ENCODE assay signal across 8 mouse cellular contexts in the genomic region with DNA sequence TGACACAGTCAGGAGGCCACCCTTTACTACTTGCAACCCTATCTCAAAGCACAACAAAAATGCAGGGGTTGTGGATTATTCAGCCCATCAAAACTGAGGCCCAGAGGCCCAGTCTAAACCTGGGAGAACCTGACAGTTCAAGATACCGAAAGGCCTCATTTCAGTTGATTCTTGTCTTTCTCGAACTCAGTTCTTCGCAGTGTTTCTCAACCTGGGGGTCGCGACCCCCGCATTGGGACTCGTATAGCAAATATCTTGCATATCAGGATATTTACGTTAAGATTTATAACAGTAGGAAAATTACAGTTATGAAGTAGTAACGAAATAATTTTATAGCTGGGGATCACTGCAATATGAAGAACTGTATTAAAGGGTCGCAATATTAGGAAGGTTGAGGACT. TPM values are rescaled to one million over a fixed set of nuclear protein-coding genes. Genes with fewer than 3 reads are reported as not detected.
A peak's percentile ranks its signal among the peaks of the same experiment; 100 is the strongest.
DNase-seq lines count a peak whose midpoint lies in the region; ATAC-seq lines count a peak whose summit lies in the region.

No protein-coding gene starts in this region.

- no peak for DNase-seq in lung, postnatal 10 days
- peak; percentile 70 for DNase-seq in embryo, embryonic 11 days
- peak; percentile 70 for DNase-seq in intestine, embryonic 14.5 days (ENCODE audit: low spot score)
- DNase-seq in gastrocnemius, adult 18-20 months (ENCODE audit: low spot score), result no peak
- no peak for DNase-seq in thymus, adult 18-20 months
- no peak for DNase-seq in adrenal gland, adult 2 months

- H3K27me3 ChIP-seq in lung, embryonic 15.5 days, result no peaks in the 10 kb centered on the region
- H3K27me3 ChIP-seq in intestine, embryonic 14.5 days (replicated peaks; ENCODE audit: control insufficient read depth, insufficient read depth, low read length), result no peaks in the 10 kb centered on the region
- no peaks in the 10 kb centered on the region for H3K27me3 ChIP-seq in neural tube, embryonic 12.5 days (replicated peaks)

- peaks cover 17% of the 10 kb centered on the region for H3K4me1 ChIP-seq in lung, embryonic 15.5 days
- H3K4me1 ChIP-seq in intestine, embryonic 14.5 days (replicated peaks; ENCODE audit: control insufficient read depth, insufficient read depth, low read length), result 0 out of 2 replicates have a peak, but pooled peaks cover 8% of the 10 kb centered on the region
- peaks cover 5% of the 10 kb centered on the region; the same call in 1 of the 2 replicates for H3K4me1 ChIP-seq in neural tube, embryonic 12.5 days

- H3K4me3 ChIP-seq in lung, embryonic 15.5 days, result peak overlapping the region; percentile 40
- H3K4me3 ChIP-seq in intestine, embryonic 14.5 days (ENCODE audit: low read depth, low read length), result peak overlapping the region; percentile 47
- peak overlapping the region; percentile 29 for H3K4me3 ChIP-seq in neural tube, embryonic 12.5 days

- H3K9ac ChIP-seq in lung, embryonic 15.5 days, result peak overlapping the region; percentile 24
- H3K9ac ChIP-seq in intestine, embryonic 14.5 days (ENCODE audit: low read length), result no peak overlapping the region
- H3K9ac ChIP-seq in neural tube, embryonic 12.5 days, result no peak overlapping the region

- H3K4me2 ChIP-seq in lung, embryonic 15.5 days, result peak overlapping the region; percentile 52
- peak overlapping the region; percentile 62 for H3K4me2 ChIP-seq in intestine, embryonic 14.5 days (ENCODE audit: low read length)
- H3K4me2 ChIP-seq in neural tube, embryonic 12.5 days (replicated peaks), result peak overlapping the region; percentile 54

- H3K9me3 ChIP-seq in lung, embryonic 15.5 days, result no peaks in the 10 kb centered on the region
- H3K9me3 ChIP-seq in intestine, embryonic 14.5 days (ENCODE audit: control insufficient read depth, low read length), result no peaks in the 10 kb centered on the region
- no peaks in the 10 kb centered on the region for H3K9me3 ChIP-seq in neural tube, embryonic 12.5 days

- under 1% methylated on average over 10 of the region's 10 CpGs for WGBS in lung, embryonic 15.5 days
- 2% methylated on average over 10 of the region's 10 CpGs for WGBS in intestine, embryonic 14.5 days
- 2% methylated on average over 10 of the region's 10 CpGs for WGBS in neural tube, embryonic 12.5 days

- H3K27ac ChIP-seq in lung, embryonic 15.5 days, result no peak overlapping the region
- H3K27ac ChIP-seq in intestine, embryonic 14.5 days (ENCODE audit: low read depth), result no peak overlapping the region
- H3K27ac ChIP-seq in neural tube, embryonic 12.5 days, result no peak overlapping the region

- no peak for ATAC-seq in lung, embryonic 15.5 days (ENCODE audit: borderline replicate concordance, extremely low read depth, low FRiP score, low TSS enrichment)
- no peak for ATAC-seq in intestine, embryonic 14.5 days (replicated peaks; ENCODE audit: low FRiP score, low TSS enrichment, low read depth)
- no peak for ATAC-seq in neural tube, embryonic 12.5 days (ENCODE audit: low FRiP score, low read depth)

- no peaks in the 10 kb centered on the region for H3K36me3 ChIP-seq in lung, embryonic 15.5 days
- no peaks in the 10 kb centered on the region for H3K36me3 ChIP-seq in intestine, embryonic 14.5 days (ENCODE audit: control insufficient read depth, insufficient read depth, low read length)
- no peaks in the 10 kb centered on the region for H3K36me3 ChIP-seq in neural tube, embryonic 12.5 days

RNA-seq across cellular contexts. Expression of a gene that starts 4.9 kb away (rescaled TPM):
- polyA plus RNA-seq in lung, embryonic 15.5 days (2015; fragmentation: Nextera tagmentation; extraction: Ambion mirVana), result 6.9 and 8.1 TPM in 2 replicates
- 6.5 and 6.9 TPM in 2 replicates for polyA plus RNA-seq in intestine, embryonic 14.5 days (2014; fragmentation: Nextera tagmentation; extraction: Ambion mirVana)
- 4.6 and 6.6 TPM in 2 replicates for polyA plus RNA-seq in neural tube, embryonic 12.5 days (2016; fragmentation: Nextera tagmentation; extraction: Ambion mirVana)
- 100 to 1,000 TPM; 149 to 163 TPM for total RNA-seq in gastrocnemius, adult 18-20 months (2021)
- total RNA-seq in adrenal gland, adult 2 months (2021), result 100 to 1,000 TPM; 338 to 400 TPM
- polyA plus RNA-seq in adrenal gland, adult 2 months (2012; rRNA removed), result 20.2 and 33.8 TPM in 2 replicates

RNA-seq across cellular contexts. Expression of a gene that starts 7.8 kb away (rescaled TPM):
- polyA plus RNA-seq in lung, embryonic 15.5 days (2015; fragmentation: Nextera tagmentation; extraction: Ambion mirVana), result 6.2 and 8.4 TPM in 2 replicates
- polyA plus RNA-seq in intestine, embryonic 14.5 days (2014; fragmentation: Nextera tagmentation; extraction: Ambion mirVana), result 12.1 and 15.7 TPM in 2 replicates
- polyA plus RNA-seq in neural tube, embryonic 12.5 days (2016; fragmentation: Nextera tagmentation; extraction: Ambion mirVana), result 2.7 and 5.6 TPM in 2 replicates
- total RNA-seq in gastrocnemius, adult 18-20 months (2021), result 1 to 10 TPM in 1 of 2 experiments, under 1 TPM in 1; 0.73 to 1.9 TPM
- 10 to 100 TPM; 17.9 to 20.0 TPM for total RNA-seq in adrenal gland, adult 2 months (2021)
- 24.9 and 66.0 TPM in 2 replicates for polyA plus RNA-seq in adrenal gland, adult 2 months (2012; rRNA removed)

RNA-seq across cellular contexts. Expression of a gene that starts 9.3 kb away (rescaled TPM):
- polyA plus RNA-seq in lung, embryonic 15.5 days (2015; fragmentation: Nextera tagmentation; extraction: Ambion mirVana), result 9.5 and 10.8 TPM in 2 replicates
- 6.1 and 8.1 TPM in 2 replicates for polyA plus RNA-seq in intestine, embryonic 14.5 days (2014; fragmentation: Nextera tagmentation; extraction: Ambion mirVana)
- 3.0 and 5.4 TPM in 2 replicates for polyA plus RNA-seq in neural tube, embryonic 12.5 days (2016; fragmentation: Nextera tagmentation; extraction: Ambion mirVana)
- under 1 TPM; 0.55 to 0.57 TPM for total RNA-seq in gastrocnemius, adult 18-20 months (2021)
- 1 to 10 TPM; 2.2 to 7.1 TPM for total RNA-seq in adrenal gland, adult 2 months (2021)
- polyA plus RNA-seq in adrenal gland, adult 2 months (2012; rRNA removed), result 3.2 and 3.5 TPM in 2 replicates

RNA-seq across cellular contexts. Expression of a gene that starts 17.3 kb away (rescaled TPM):
- polyA plus RNA-seq in lung, embryonic 15.5 days (2015; fragmentation: Nextera tagmentation; extraction: Ambion mirVana), result 1.4 TPM in 2 replicates
- polyA plus RNA-seq in intestine, embryonic 14.5 days (2014; fragmentation: Nextera tagmentation; extraction: Ambion mirVana), result 0.47 and 1.1 TPM in 2 replicates
- 0.63 TPM in 2 replicates for polyA plus RNA-seq in neural tube, embryonic 12.5 days (2016; fragmentation: Nextera tagmentation; extraction: Ambion mirVana)
- total RNA-seq in gastrocnemius, adult 18-20 months (2021), result 1 to 10 TPM; 1.0 to 1.1 TPM
- 1 to 10 TPM; 3.0 to 3.2 TPM for total RNA-seq in adrenal gland, adult 2 months (2021)
- 1.2 and 1.5 TPM in 2 replicates for polyA plus RNA-seq in adrenal gland, adult 2 months (2012; rRNA removed)

RNA-seq across cellular contexts. Expression of a gene that starts 18.0 kb away (rescaled TPM):
- polyA plus RNA-seq in lung, embryonic 15.5 days (2015; fragmentation: Nextera tagmentation; extraction: Ambion mirVana), result 0.75 and 1.5 TPM in 2 replicates
- polyA plus RNA-seq in intestine, embryonic 14.5 days (2014; fragmentation: Nextera tagmentation; extraction: Ambion mirVana), result 1.1 and 1.2 TPM in 2 replicates
- 0.60 and 0.63 TPM in 2 replicates for polyA plus RNA-seq in neural tube, embryonic 12.5 days (2016; fragmentation: Nextera tagmentation; extraction: Ambion mirVana)
- 1 to 10 TPM; 3.0 to 4.8 TPM for total RNA-seq in gastrocnemius, adult 18-20 months (2021)
- total RNA-seq in adrenal gland, adult 2 months (2021), result 10 to 100 TPM; 16.8 to 18.0 TPM
- 3.0 and 3.1 TPM in 2 replicates for polyA plus RNA-seq in adrenal gland, adult 2 months (2012; rRNA removed)

Comparison
In these comparisons a context has a peak if more than half of its experiments do, and no peak if none do; other contexts are left out.
1. DNase-seq: peak in embryo, embryonic 11 days (single experiment) and intestine, embryonic 14.5 days (single experiment); none in lung, postnatal 10 days (single experiment), gastrocnemius, adult 18-20 months (single experiment), thymus, adult 18-20 months (0 of 2) and adrenal gland, adult 2 months (single experiment).
2. Peak in every context shown above with its lines, with median percentiles within 50 percentile points of each other: H3K4me2 ChIP-seq and H3K4me3 ChIP-seq.